Mouse (Mus musculus) induced T-regulatory cell, adult 2 months (primary cell): Measurements from ENCODE around the gene Mtg1.

Experiments
- DNase-seq: peaks from one replicate; pipeline ENCODE4 v3.0.0-alpha.2; 2012; ENCODE audit warnings: low read depth

Gene Mtg1

GRCm38 (mm10) chr7:140188391-140189328 is 51.3 kb downstream of the Mtg1 start:
- DNase-seq, result peak; percentile 83

- no peak for DNase-seq
Measured at GRCm38 (mm10) chr7:140190435-140190834, 53.1 kb downstream of the Mtg1 start.

- DNase-seq, result no peak
Measured at GRCm38 (mm10) chr7:140192445-140192844, 55.1 kb downstream of the Mtg1 start.

GRCm38 (mm10) chr7:140192851-140193250 is 55.5 kb downstream of the Mtg1 start:
- DNase-seq, result peak; percentile 41

GRCm38 (mm10) chr7:140194031-140194430 is 56.7 kb downstream of the Mtg1 start:
- DNase-seq, result no peak

GRCm38 (mm10) chr7:140196002-140196401 is 58.6 kb downstream of the Mtg1 start:
- DNase-seq, result no peak
